Mouse (Mus musculus) lung, postnatal 36 days (tissue): ENCODE measurements around the gene 1110002E22Rik.

ENCODE experiments used
- DNase-seq: peaks from one replicate; pipeline ENCODE4 v3.0.0; 2022; ENCODE audit warnings: mixed read lengths

The 1110002E22Rik gene

DNA sequence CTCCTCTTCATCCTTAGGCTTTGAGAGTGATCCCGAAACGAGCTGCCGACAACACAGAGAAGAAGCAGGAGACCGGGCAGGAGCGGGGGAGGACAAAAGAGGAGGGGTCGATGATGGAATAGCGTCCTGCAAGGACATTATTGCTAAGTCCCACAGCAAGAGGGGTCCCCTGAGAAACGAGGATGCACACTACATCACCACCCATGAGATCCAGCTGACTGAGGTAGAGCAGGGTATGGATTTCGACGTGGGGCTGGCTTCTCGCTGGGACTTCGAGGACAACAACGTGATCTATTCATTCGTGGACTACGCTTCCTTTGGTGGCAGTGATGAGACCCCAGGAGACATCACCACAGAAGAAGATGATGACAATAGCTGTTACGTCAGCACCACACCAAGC, 1.1 kb downstream of the 1110002E22Rik start:
- no peak for DNase-seq

GRCm38 (mm10) chr3:138066348-138066856, 1.6 kb downstream of the 1110002E22Rik start:
- DNase-seq, result no peak

- no peak for DNase-seq
Observed at GRCm38 (mm10) chr3:138067288-138067687, 2.4 kb downstream of the 1110002E22Rik start, which contains the start of gene Gm5105. Gene Gm5105, minus strand, starts transcription at chr3:138067388.

GRCm38 (mm10) chr3:138068103-138068502, 3.3 kb downstream of the 1110002E22Rik start:
- DNase-seq, result no peak

- no peak for DNase-seq
Observed at GRCm38 (mm10) chr3:138069756-138070511, 5.1 kb downstream of the 1110002E22Rik start.

GRCm38 (mm10) chr3:138071004-138071403, 6.2 kb downstream of the 1110002E22Rik start:
- no peak for DNase-seq

GRCm38 (mm10) chr3:138071476-138072073, 6.7 kb downstream of the 1110002E22Rik start:
- DNase-seq, result no peak

DNA sequence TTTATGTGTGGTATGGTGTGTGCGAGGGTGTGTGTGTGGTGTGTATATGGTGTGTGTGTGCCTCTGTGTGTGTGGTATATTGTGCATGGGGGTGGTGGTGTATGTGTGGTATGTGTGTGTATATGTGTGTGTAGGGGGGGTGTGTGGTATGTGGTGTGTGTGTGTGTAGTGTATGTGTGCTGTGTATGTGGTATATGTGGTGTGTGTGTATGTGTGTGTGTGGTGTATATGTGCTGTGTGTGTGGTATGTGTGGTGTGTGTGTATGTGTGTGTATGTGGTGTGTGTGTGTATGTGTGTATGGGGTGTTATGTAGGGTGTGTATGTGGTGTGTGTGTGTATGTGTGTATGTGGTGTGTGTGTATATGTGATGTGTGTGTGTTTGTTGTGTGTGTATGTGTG, 9.4 kb downstream of the 1110002E22Rik start:
- DNase-seq, result no peak

DNA sequence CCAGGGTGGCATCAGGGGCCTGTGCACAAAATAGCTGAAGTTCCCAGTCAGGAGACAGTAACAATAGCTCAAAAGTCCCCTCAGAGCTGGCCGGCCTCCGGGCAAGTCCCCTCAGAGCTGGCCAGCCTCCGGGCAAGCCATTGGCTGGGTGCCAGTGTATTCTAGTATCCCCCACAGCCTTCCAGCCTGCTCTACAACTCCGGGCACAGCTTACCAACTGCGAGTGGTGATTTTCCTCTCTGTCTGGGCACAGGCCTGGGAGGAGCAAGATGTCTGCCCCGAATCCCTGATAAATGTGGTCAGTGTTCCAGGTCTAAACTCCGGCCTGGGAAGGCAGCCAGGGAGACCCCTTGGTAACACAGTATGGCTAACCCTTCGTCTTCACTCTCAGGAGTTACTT, 10.4 kb downstream of the 1110002E22Rik start:
- DNase-seq, result no peak

GRCm38 (mm10) chr3:138077476-138078340, 12.9 kb downstream of the 1110002E22Rik start:
- no peak for DNase-seq

DNA sequence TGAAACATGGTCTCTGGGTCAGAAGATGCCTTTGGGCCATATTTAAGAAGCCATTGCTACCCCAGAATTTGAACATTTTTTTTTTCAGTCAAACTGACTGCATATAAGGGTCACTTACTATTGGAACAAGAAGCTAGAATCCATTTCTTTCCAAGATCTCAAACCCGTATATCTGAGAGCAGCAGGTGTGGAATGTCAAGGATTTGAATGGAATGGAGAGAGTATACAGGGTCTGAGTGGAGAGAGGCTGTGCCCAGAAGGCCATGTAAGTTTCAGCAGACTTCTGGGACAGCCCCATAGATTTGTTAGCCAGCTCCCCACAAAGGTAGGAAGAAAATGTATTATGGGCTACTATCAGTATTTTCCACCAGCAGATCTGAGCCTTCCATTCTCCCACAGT, 13.8 kb downstream of the 1110002E22Rik start:
- no peak for DNase-seq

- DNase-seq, result no peak
Observed at GRCm38 (mm10) chr3:138083073-138083637, 18.3 kb downstream of the 1110002E22Rik start.

DNA sequence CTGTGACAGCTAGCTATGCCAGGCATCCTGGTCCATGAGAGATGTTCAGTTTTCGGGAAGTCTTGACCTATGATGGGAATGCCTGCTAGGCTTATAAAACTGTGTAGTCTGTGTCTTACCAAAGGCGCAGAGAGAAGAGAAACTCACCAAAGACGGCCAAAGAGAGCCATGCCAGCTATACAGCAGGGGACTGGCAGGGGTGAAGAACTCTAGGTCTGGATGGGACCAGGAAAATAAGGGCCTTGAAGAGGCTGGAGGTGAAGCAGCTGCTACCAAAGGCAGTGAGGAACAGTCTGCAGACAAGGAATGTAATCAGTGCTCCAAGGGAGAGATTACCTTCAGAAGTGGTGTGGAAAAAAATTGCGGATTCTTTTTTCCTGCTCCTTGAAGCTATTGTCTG, 19.0 kb downstream of the 1110002E22Rik start:
- no peak for DNase-seq

DNA sequence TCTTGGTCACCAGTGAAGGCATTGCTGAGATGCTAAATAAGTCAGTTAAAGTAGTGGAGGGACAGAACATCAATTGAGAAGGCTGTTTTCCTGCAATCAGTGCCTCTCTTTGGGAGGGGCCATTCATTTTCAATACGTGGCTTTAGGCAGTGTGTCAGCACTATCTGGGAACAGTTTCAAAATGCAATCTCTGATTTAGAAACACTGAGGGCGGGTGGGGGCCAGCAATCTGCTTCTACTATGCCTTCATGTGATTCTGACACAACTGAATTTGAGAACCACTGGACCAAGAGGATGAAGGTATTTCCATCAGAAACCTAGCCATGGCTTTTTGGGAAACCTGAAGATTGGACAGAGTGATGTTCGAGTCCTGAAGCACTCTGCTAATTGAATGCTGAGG, 30.4 kb downstream of the 1110002E22Rik start:
- DNase-seq, result no peak

DNA sequence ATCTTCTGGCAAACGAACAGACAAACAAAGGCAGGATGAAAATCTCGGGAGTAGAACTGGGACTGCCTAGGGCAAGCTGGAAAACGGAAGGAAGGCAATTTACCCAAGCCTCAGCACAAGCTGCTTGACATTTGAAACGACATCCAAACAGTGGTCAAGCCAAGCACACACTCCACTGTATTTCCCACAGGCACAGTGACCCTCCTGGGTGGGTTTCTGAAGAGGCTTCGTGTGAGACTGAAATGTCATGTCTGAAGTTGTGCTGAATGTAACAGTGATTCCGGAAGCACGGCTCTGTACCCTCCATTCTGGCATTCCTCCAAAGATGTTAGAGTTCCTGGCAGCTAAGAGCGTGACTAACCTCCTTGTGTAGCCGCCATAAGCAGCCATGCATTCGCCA, 30.9 kb downstream of the 1110002E22Rik start:
- DNase-seq, result no peak

DNA sequence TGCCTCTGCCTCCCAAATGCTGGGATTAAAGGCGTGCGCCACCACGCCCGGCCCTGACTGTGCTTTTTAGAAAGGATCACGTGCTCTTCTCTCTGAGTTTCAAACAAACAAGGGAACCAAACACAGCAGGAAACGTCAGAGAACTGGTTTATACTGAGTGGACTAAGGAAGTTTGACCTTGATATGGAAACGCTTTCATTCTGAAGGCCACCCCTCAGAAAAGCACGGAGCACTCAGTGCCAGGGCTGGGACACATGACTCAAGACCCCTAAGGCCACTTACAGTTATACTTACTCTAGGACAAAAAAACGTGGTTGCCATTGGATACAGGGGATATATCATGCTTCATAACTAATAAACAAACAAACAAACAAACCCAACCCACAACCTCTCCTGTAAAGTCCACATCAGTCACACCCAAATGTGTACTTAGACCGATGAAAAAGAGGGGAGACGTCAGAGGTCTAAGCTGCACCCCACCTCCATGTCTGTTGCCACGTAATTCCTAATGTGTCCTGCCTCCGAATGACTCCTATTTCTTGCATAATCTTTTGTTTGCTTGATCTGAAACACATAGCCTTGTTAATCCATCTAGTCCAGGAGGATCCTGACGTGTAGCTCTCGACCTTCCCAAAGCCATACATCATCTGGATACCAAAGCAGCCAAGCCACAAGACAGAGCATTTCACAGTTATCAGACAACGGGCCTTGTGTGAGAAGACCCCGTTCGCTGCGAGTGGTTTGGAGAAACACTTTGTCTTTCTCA, 31.6 kb downstream of the 1110002E22Rik start:
- DNase-seq, result no peak

GRCm38 (mm10) chr3:138097718-138098117, 32.9 kb downstream of the 1110002E22Rik start:
- DNase-seq, result no peak

DNA sequence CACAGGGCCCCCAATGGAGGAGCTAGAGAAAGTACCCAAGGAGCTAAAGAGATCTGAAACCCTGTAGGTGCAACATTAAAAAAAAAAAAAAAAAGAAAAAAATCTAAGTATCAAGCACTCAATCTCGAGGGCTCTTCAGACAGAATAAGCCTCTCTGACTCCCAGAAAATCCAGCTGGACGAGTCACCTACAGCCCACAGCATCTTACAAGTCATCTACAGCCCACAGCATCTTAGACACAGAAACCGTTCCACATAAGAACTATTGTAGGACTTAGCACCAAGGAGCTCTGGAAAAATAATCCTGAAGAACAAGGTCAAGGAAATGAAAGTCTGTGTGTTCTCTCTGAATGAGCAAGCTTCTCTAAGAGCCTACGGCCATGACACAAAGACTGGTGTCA, 37.1 kb downstream of the 1110002E22Rik start:
- no peak for DNase-seq

GRCm38 (mm10) chr3:138103690-138104089, 38.8 kb downstream of the 1110002E22Rik start:
- no peak for DNase-seq

- DNase-seq, result no peak
Observed at GRCm38 (mm10) chr3:138105056-138105455, 40.2 kb downstream of the 1110002E22Rik start.

DNA sequence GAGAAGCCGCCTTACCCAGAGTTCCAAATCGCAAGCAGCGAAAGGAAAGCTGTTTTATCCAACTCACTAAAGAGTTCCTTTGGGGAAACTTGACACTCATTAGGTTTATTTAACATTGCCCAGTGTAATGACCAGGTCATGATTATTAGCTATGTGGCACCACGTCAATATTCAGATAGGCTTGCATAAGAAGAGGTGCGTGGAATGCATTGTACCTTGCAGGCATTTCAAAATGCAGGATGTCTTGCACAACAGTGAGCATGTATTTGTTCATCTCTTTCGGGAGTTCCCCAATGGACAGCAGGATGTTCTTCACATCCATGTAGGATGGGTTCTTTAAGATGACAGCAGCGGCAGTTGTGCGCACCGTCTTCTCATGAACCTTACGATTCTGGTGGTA, 42.0 kb downstream of the 1110002E22Rik start:
- peak; percentile 12 for DNase-seq
